Mouse (Mus musculus) limb, embryonic 13.5 days (tissue): ENCODE measurements at regions not wholly inside any gene's neighbourhood (a gene's known extent, or its start where the extent isn't known, plus 50 kb on each side); places are given as distances from the start of the nearest gene placed in this dataset.
A peak's percentile ranks its signal among the peaks of the same experiment; 100 is the strongest.

ENCODE experiments used
- ATAC-seq: fragments of 200-750 bp; cut with Nextera tagmentation; 2 replicates; pipeline ENCODE4 v1.8.0; 2017; ENCODE audit warnings: low read depth, moderate number of reproducible peaks, moderate TSS enrichment; ENCODE audit not compliant: low FRiP score
- H3K27ac ChIP-seq: fragments of 300-500 bp; sonication (generic); 2 replicates; pipeline ENCODE4 v1.5.1; 2015; ENCODE audit warnings: inconsistent platforms, mild to moderate bottlenecking, moderate library complexity
- H3K27me3 ChIP-seq: fragments of 300-500 bp; sonication (generic); 2 replicates; pipeline ENCODE4 v1.6.1; 2015; ENCODE audit warnings: mild to moderate bottlenecking, inconsistent platforms
- H3K36me3 ChIP-seq: fragments of 300-500 bp; sonication (generic); 2 replicates; pipeline ENCODE4 v1.6.1; 2015; ENCODE audit warnings: inconsistent platforms, mild to moderate bottlenecking, moderate library complexity
- H3K4me1 ChIP-seq: fragments of 300-500 bp; sonication (generic); 2 replicates; pipeline ENCODE4 v1.6.1; 2015; ENCODE audit warnings: inconsistent platforms
- H3K4me2 ChIP-seq: fragments of 300-500 bp; sonication (generic); replicated peaks from 2 replicates; pipeline ENCODE4 v1.6.1; 2015; ENCODE audit warnings: inconsistent platforms, mild to moderate bottlenecking, moderate library complexity
- H3K4me3 ChIP-seq: fragments of 300-500 bp; sonication (generic); 2 replicates; pipeline ENCODE4 v1.5.1; 2015; ENCODE audit warnings: moderate library complexity, mild to moderate bottlenecking, inconsistent platforms
- H3K9ac ChIP-seq: fragments of 300-500 bp; sonication (generic); 2 replicates; pipeline ENCODE4 v1.6.1; 2015; ENCODE audit warnings: mild to moderate bottlenecking, inconsistent platforms
- H3K9me3 ChIP-seq: fragments of 300-500 bp; sonication (generic); 2 replicates; pipeline ENCODE4 v1.6.1; 2016; ENCODE audit warnings: inconsistent platforms
- WGBS: fragments of 180-500 bp; shearing (Covaris S2); methylation state at CpG from one replicate; pipeline ENCODE4 v1.1.7; 2015; 5-methylcytosine and 5-hydroxymethylcytosine counted together

- peak; percentile 70 for ATAC-seq
- Histone ChIP-seq H3K27ac (peak overlapping the region; percentile 81), H3K36me3 (no peaks in the 10 kb centered on the region), H3K4me1 (peaks cover 57% of the 10 kb centered on the region), H3K9me3 (peaks cover 5% of the 10 kb centered on the region), H3K4me2 (peak overlapping the region; percentile 53), H3K4me3 (no peak overlapping the region; the same call in 1 of the 2 replicates), H3K9ac (no peak overlapping the region), H3K27me3 (no peaks in the 10 kb centered on the region)
- WGBS: 16% methylated on average over 7 of the region's 7 CpGs
These were observed 213.5 kb upstream of the Usp24 start for GRCm38 (mm10) chr4:106102451-106102977.

GRCm38 (mm10) chr4:106103750-106104635 is 212.0 kb upstream of the Usp24 start:
- Histone ChIP-seq H3K4me3 (no peak overlapping the region), H3K9ac (no peak overlapping the region), H3K9me3 (no peaks in the 10 kb centered on the region), H3K4me2 (peak overlapping the region; percentile 7; the same call in 1 of the 2 replicates), H3K27me3 (no peaks in the 10 kb centered on the region), H3K27ac (peak overlapping the region; percentile 61; the same call in 1 of the 2 replicates), H3K36me3 (no peaks in the 10 kb centered on the region), H3K4me1 (peaks cover 57% of the 10 kb centered on the region)
- no peak; the same call in 1 of the 2 replicates for ATAC-seq
- 43% methylated on average over 11 of the region's 11 CpGs for WGBS

GRCm38 (mm10) chr4:106112981-106113380 is 203.0 kb upstream of the Usp24 start:
- Histone ChIP-seq H3K9ac (no peak overlapping the region), H3K4me1 (no peaks in the 10 kb centered on the region), H3K4me2 (no peak overlapping the region), H3K4me3 (no peak overlapping the region), H3K27ac (no peak overlapping the region), H3K9me3 (no peaks in the 10 kb centered on the region; the same call in 1 of the 2 replicates), H3K36me3 (no peaks in the 10 kb centered on the region), H3K27me3 (no peaks in the 10 kb centered on the region)
- no peak for ATAC-seq

- Histone ChIP-seq H3K36me3 (no peaks in the 10 kb centered on the region), H3K9me3 (no peaks in the 10 kb centered on the region; the same call in 1 of the 2 replicates), H3K27ac (no peak overlapping the region), H3K9ac (no peak overlapping the region), H3K27me3 (no peaks in the 10 kb centered on the region), H3K4me3 (no peak overlapping the region), H3K4me1 (no peaks in the 10 kb centered on the region), H3K4me2 (no peak overlapping the region)
- ATAC-seq: no peak
These were observed 202.3 kb upstream of the Usp24 start for GRCm38 (mm10) chr4:106113747-106114146.

- Histone ChIP-seq H3K36me3 (no peaks in the 10 kb centered on the region), H3K4me1 (no peaks in the 10 kb centered on the region), H3K4me2 (no peak overlapping the region), H3K27me3 (no peaks in the 10 kb centered on the region), H3K27ac (no peak overlapping the region), H3K9me3 (no peaks in the 10 kb centered on the region; the same call in 1 of the 2 replicates), H3K4me3 (no peak overlapping the region), H3K9ac (no peak overlapping the region)
- WGBS: 82% methylated on average over 7 of the region's 7 CpGs
- no peak for ATAC-seq
These were observed 199.4 kb upstream of the Usp24 start for GRCm38 (mm10) chr4:106116611-106117010.

- H3K9me3 ChIP-seq: no peaks in the 10 kb centered on the region
- no peak for ATAC-seq
- H3K36me3 ChIP-seq: no peaks in the 10 kb centered on the region
- no peaks in the 10 kb centered on the region for H3K27me3 ChIP-seq
- 82% methylated on average over 1 of the region's 1 CpGs for WGBS
- H3K4me2 ChIP-seq: no peak overlapping the region
- H3K4me1 ChIP-seq: no peaks in the 10 kb centered on the region
- H3K4me3 ChIP-seq: no peak overlapping the region
- H3K27ac ChIP-seq: no peak overlapping the region
- H3K9ac ChIP-seq: no peak overlapping the region
These were observed 194.7 kb upstream of the Usp24 start for GRCm38 (mm10) chr4:106121306-106121705.

- no peak overlapping the region for H3K27ac ChIP-seq
- H3K9me3 ChIP-seq: no peaks in the 10 kb centered on the region
These were observed 192.9 kb upstream of the Usp24 start for GRCm38 (mm10) chr4:106123038-106123654.

GRCm38 (mm10) chr4:106127199-106127598 is 188.8 kb upstream of the Usp24 start:
- H3K36me3 ChIP-seq: no peaks in the 10 kb centered on the region
- no peak overlapping the region for H3K4me2 ChIP-seq
- no peaks in the 10 kb centered on the region for H3K9me3 ChIP-seq
- H3K27ac ChIP-seq: peak overlapping the region; percentile 39; the same call in 1 of the 2 replicates
- no peaks in the 10 kb centered on the region for H3K27me3 ChIP-seq
- WGBS: 21% methylated on average over 5 of the region's 5 CpGs
- no peak overlapping the region for H3K4me3 ChIP-seq
- H3K9ac ChIP-seq: no peak overlapping the region
- ATAC-seq: no peak
- peaks cover 30% of the 10 kb centered on the region for H3K4me1 ChIP-seq

More at GRCm38 (mm10) chr4:106123038-106123654, 192.9 kb upstream of the Usp24 start:
- Histone ChIP-seq H3K4me2 (no peak overlapping the region), H3K4me1 (peaks cover 10% of the 10 kb centered on the region), H3K9ac (no peak overlapping the region), H3K36me3 (no peaks in the 10 kb centered on the region), H3K27me3 (no peaks in the 10 kb centered on the region), H3K4me3 (no peak overlapping the region)
- 90% methylated on average over 8 of the region's 8 CpGs for WGBS
- ATAC-seq: no peak

- WGBS: 61% methylated on average over 7 of the region's 7 CpGs
- Histone ChIP-seq H3K4me1 (peaks cover 30% of the 10 kb centered on the region), H3K4me2 (no peak overlapping the region), H3K9me3 (no peaks in the 10 kb centered on the region), H3K4me3 (no peak overlapping the region), H3K27me3 (no peaks in the 10 kb centered on the region), H3K36me3 (no peaks in the 10 kb centered on the region), H3K9ac (no peak overlapping the region), H3K27ac (peak overlapping the region; percentile 39; the same call in 1 of the 2 replicates)
- ATAC-seq: no peak
These were observed 188.4 kb upstream of the Usp24 start for GRCm38 (mm10) chr4:106127641-106128040.

- WGBS: 17% methylated on average over 7 of the region's 7 CpGs
These were observed 186.7 kb upstream of the Usp24 start for GRCm38 (mm10) chr4:106129327-106129726.

GRCm38 (mm10) chr4:106129803-106130202 is 186.2 kb upstream of the Usp24 start:
- Histone ChIP-seq H3K27me3 (no peaks in the 10 kb centered on the region), H3K36me3 (no peaks in the 10 kb centered on the region), H3K4me3 (no peak overlapping the region), H3K4me1 (peaks cover 45% of the 10 kb centered on the region), H3K4me2 (no peak overlapping the region), H3K9ac (no peak overlapping the region), H3K27ac (peak overlapping the region; percentile 61; the same call in 1 of the 2 replicates), H3K9me3 (no peaks in the 10 kb centered on the region)
- no peak for ATAC-seq
- WGBS: 87% methylated on average over 2 of the region's 2 CpGs

More at GRCm38 (mm10) chr4:106129327-106129726, 186.7 kb upstream of the Usp24 start:
- Histone ChIP-seq H3K4me1 (peaks cover 40% of the 10 kb centered on the region), H3K9me3 (no peaks in the 10 kb centered on the region), H3K27me3 (no peaks in the 10 kb centered on the region), H3K4me3 (no peak overlapping the region), H3K9ac (no peak overlapping the region), H3K36me3 (no peaks in the 10 kb centered on the region), H3K27ac (peak overlapping the region; percentile 80), H3K4me2 (no peak overlapping the region)
- peak; percentile 60; the same call in 1 of the 2 replicates for ATAC-seq
